Mouse (Mus musculus): ENCODE results near the gene Gm44503. TPM values are rescaled to one million over a fixed set of nuclear protein-coding genes. Genes with fewer than 3 reads are reported as not detected.

Gm44503 gene
- polyA plus RNA-seq, 1 experiment from 2014 or later: not detected

DNA sequence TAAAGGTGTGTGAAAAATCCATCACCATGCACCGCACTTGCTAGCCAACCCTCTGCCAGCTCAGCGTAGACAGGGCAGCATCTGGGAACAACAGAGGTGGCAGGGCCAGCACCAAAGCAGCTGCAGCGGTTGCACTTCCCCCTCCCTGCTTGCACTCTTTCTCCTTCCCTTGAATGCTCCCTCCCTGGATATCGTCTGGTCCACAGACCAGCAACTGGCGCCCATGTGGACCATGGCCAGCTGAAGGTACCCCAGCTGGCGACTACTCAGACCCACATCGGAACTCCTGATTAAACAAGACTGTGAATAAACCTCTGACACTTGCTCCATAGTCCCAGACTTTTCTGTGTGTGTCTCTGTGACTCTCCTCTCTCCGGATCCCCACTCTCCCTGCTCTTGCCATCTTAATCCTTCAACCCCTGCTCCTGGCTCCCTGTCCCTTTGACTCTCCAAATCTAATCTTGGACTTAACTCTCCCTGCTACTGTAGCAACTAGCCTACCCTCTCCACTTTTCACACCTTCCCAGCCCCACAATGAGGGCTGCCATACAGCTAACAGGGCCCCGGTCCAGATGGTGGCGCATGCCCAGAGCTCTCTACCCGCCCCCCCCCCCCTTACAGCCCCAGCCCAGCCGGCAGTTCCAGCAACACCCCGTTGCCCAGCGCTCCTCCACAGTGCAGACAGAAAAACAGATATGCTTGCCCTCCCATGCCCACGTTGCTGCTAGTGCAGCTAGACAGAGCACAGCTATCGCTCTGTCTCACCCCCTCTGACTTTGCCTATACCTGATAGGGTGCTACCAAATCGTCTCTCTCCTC lies 67.4 kb downstream of the Gm44503 start:
- Histone ChIP-seq H3K9me3 (ENCODE audit: low read length) (no peaks in the 10 kb centered on the region), H3K4me3 (ENCODE audit: low read depth, low read length) (no peak overlapping the region), H3K36me3 (replicated peaks; ENCODE audit: insufficient read depth, low read length) (peaks cover 19% of the 10 kb centered on the region), H3K27me3 (ENCODE audit: insufficient read depth, low read length) (no peaks in the 10 kb centered on the region), H3K9ac (replicated peaks) (no peak overlapping the region), H3K4me1 (ENCODE audit: insufficient read depth) (no peaks in the 10 kb centered on the region), H3K27ac (ENCODE audit: low read depth) (no peak overlapping the region), H3K4me2 (ENCODE audit: low read depth, low read length) (no peak overlapping the region)
- TF ChIP-seq CTCF (IDR thresholded peaks at IDR 0.05; ENCODE audit: low read depth): no peak
- no peak for TF ChIP-seq EP300 (IDR thresholded peaks at IDR 0.05; ENCODE audit: low read depth)
- whole genome bisulfite sequencing (ENCODE audit: insufficient replicate concordance): 56% methylated on average over 17 of the region's 17 CpGs
- DNase-seq (no peak), ATAC-seq (no peak)

DNA sequence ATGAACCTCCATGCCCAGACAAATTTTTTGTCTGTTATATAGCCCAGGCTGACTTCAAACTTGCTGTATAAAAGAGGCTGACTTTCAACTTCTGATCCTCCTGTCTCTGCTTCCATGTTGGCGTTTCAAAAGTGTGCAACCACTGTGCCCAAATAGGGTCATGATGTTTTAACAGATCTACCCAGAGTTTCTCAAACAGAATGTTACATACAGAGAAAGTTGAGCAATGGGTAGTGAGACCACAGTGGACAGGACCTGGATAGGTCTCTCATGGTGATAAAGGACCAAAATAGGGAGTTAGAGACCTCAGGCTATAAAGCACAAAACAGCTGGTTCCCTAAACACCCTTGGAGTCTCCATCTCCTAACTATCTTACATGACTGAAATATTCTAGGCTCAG lies 71.8 kb downstream of the Gm44503 start:
- DNase-seq (no peak), ATAC-seq (no peak)
- Histone ChIP-seq H3K9me3 (ENCODE audit: low read length) (no peaks in the 10 kb centered on the region), H3K36me3 (replicated peaks; ENCODE audit: insufficient read depth, low read length) (peaks cover 27% of the 10 kb centered on the region; the same call in 1 of the 2 replicates), H3K4me3 (ENCODE audit: low read depth, low read length) (no peak overlapping the region), H3K27me3 (ENCODE audit: insufficient read depth, low read length) (no peaks in the 10 kb centered on the region), H3K4me2 (ENCODE audit: low read depth, low read length) (no peak overlapping the region), H3K27ac (ENCODE audit: low read depth) (no peak overlapping the region), H3K9ac (replicated peaks) (no peak overlapping the region), H3K4me1 (ENCODE audit: insufficient read depth) (no peaks in the 10 kb centered on the region)
- TF ChIP-seq EP300 (IDR thresholded peaks at IDR 0.05; ENCODE audit: low read depth) (no peak), CTCF (IDR thresholded peaks at IDR 0.05; ENCODE audit: low read depth) (no peak)
- WGBS (ENCODE audit: insufficient replicate concordance): 74% methylated on average over 1 of the region's 1 CpGs

DNA sequence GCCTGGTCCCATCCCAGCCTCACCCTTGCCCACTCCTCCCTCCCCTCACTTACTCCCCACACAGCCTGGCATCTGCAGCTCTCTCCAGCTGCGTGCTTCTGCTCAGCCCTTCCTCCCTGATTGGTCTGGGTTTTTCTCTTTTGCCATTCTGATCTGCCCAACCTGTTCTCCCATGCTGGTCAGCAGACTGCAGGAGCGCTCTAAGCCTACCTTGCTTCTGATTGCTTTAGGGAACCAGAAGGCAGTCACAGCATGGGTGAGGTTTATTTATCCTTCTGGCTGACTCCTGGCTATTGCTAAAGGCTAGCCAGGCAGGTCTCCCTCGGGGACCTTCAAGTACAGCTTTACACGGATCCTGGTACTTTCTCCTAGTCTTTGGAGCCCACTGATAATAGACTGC lies 72.8 kb downstream of the Gm44503 start:
- Histone ChIP-seq H3K4me1 (ENCODE audit: insufficient read depth) (no peaks in the 10 kb centered on the region), H3K4me2 (ENCODE audit: low read depth, low read length) (no peak overlapping the region), H3K9me3 (ENCODE audit: low read length) (no peaks in the 10 kb centered on the region), H3K9ac (replicated peaks) (no peak overlapping the region), H3K27me3 (ENCODE audit: insufficient read depth, low read length) (no peaks in the 10 kb centered on the region), H3K4me3 (ENCODE audit: low read depth, low read length) (no peak overlapping the region), H3K36me3 (replicated peaks; ENCODE audit: insufficient read depth, low read length) (peaks cover 27% of the 10 kb centered on the region; the same call in 1 of the 2 replicates), H3K27ac (ENCODE audit: low read depth) (0 out of 2 replicates have a peak overlapping the region, but pooled peaks have one; percentile 22)
- ATAC-seq (no peak), DNase-seq (no peak)
- TF ChIP-seq EP300 (IDR thresholded peaks at IDR 0.05; ENCODE audit: low read depth) (no peak), CTCF (IDR thresholded peaks at IDR 0.05; ENCODE audit: low read depth) (no peak)
- WGBS (ENCODE audit: insufficient replicate concordance): 69% methylated on average over 4 of the region's 4 CpGs

DNA sequence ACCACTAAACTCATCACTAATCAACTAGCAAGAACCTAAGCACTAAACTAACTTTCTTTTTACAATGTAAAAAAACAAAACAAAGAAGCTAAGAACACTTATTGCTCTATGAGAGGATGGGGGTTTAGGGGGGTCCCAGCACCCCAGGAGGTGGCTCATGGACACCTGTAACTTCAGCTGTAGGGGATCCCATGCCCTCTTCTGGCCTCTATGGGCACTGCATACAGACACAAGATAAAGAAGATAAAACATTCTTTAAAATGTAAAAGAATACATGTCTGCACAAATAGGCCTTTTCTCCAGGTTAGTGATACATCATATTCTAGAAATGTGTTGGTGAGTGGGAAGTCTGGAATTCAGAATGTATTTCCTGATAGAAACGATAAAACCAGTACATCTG lies 74.8 kb downstream of the Gm44503 start:
- H3K9me3 ChIP-seq (ENCODE audit: low read length): no peaks in the 10 kb centered on the region
- no peaks in the 10 kb centered on the region for H3K4me1 ChIP-seq (ENCODE audit: insufficient read depth)
- DNase-seq (no peak), ATAC-seq (no peak)
- 87% methylated on average over 1 of the region's 1 CpGs for WGBS (ENCODE audit: insufficient replicate concordance)
- H3K27me3 ChIP-seq (ENCODE audit: insufficient read depth, low read length): no peaks in the 10 kb centered on the region
- no peak overlapping the region for H3K9ac ChIP-seq (replicated peaks)
- no peak overlapping the region for H3K27ac ChIP-seq (ENCODE audit: low read depth)
- TF ChIP-seq CTCF (IDR thresholded peaks at IDR 0.05; ENCODE audit: low read depth) (peak; percentile 35), EP300 (IDR thresholded peaks at IDR 0.05; ENCODE audit: low read depth) (no peak)
- H3K4me2 ChIP-seq (ENCODE audit: low read depth, low read length): no peak overlapping the region
- H3K36me3 ChIP-seq (replicated peaks; ENCODE audit: insufficient read depth, low read length): peaks cover 27% of the 10 kb centered on the region; the same call in 1 of the 2 replicates
- H3K4me3 ChIP-seq (ENCODE audit: low read depth, low read length): no peak overlapping the region

DNA sequence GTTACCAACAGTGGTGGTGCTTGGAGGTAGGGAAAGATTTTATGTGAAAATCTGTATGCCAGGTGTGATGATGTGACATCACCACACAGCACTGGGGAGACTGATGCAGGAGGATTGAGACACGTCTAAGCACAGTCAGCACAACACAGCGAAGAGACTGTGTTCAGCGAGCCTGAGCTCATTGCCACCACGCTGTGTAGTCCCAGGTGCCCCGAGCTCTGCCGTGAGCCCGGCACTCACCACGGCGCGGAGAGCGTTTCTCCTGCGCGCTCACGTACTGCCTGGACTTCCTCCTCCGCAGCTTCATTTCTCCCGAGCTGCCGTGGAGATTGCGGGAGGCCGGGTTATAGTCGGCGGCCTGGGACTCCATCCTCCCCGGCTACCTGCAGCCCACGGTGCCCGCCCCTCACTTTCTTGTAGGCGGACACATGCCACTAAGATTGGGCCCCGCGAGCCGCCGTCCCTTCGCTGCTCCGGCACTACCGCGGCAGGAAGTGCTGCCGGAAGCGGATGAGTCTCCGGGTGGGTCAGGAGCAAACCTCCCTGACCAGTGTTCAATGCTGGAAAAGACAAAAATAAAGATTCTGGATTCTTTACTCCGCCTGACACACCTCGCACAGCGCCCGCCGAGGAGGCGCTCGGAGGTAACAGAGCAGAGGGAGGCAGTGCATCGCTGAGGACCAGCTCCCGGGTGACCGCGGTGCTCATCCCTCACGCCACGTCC lies 80.7 kb downstream of the Gm44503 start:
- under 1% methylated on average over 49 of the region's 49 CpGs for WGBS (ENCODE audit: insufficient replicate concordance)
- Histone ChIP-seq H3K27me3 (ENCODE audit: insufficient read depth, low read length) (no peaks in the 10 kb centered on the region), H3K4me3 (ENCODE audit: low read depth, low read length) (peak overlapping the region; percentile 79), H3K36me3 (replicated peaks; ENCODE audit: insufficient read depth, low read length) (no peaks in the 10 kb centered on the region; the same call in 1 of the 2 replicates), H3K27ac (ENCODE audit: low read depth) (peak overlapping the region; percentile 81), H3K9ac (replicated peaks) (peak overlapping the region; percentile 82), H3K4me1 (ENCODE audit: insufficient read depth) (peaks cover 18% of the 10 kb centered on the region), H3K4me2 (ENCODE audit: low read depth, low read length) (peak overlapping the region; percentile 90), H3K9me3 (ENCODE audit: low read length) (no peaks in the 10 kb centered on the region)
- peak; percentile 91 for DNase-seq
- TF ChIP-seq CTCF (IDR thresholded peaks at IDR 0.05; ENCODE audit: low read depth): no peak
- 0 out of 2 replicates have a peak, but pooled peaks have one; percentile 22 for TF ChIP-seq EP300 (IDR thresholded peaks at IDR 0.05; ENCODE audit: low read depth)
- peak; percentile 90 for ATAC-seq

DNA sequence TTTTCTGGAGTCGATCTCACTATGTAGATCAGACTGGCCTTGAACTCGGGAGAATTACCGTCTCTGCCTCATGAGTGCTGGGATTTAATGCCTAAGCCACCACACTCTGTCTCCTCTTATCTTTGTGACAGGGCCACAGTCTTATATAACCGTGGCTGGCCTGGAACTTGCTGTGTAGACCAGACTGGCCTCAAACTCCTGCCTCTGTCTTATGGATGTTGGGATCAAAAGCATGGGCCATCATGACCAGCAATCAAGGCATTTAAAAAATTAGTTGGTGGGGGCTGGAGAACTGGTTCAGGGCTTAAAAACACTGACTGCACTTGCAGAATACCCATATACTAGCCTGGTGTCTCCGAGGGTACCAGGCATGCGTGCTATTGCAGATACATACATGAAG lies 81.4 kb downstream of the Gm44503 start, which contains the start of gene Pigb:
TSS of gene Pigb (minus strand) at position 299 of the 400 bp plus-strand sequence.
- DNase-seq (no peak), ATAC-seq (no peak)
- H3K27ac ChIP-seq (ENCODE audit: low read depth): peak within 1 kb of the TSS; percentile 81
- no peaks in the 10 kb centered on the region for H3K27me3 ChIP-seq (ENCODE audit: insufficient read depth, low read length)
- TF ChIP-seq EP300 (IDR thresholded peaks at IDR 0.05; ENCODE audit: low read depth) (no peak), CTCF (IDR thresholded peaks at IDR 0.05; ENCODE audit: low read depth) (no peak)
- no peaks in the 10 kb centered on the region for H3K9me3 ChIP-seq (ENCODE audit: low read length)
- peak within 1 kb of the TSS; percentile 79 for H3K4me3 ChIP-seq (ENCODE audit: low read depth, low read length)
- WGBS (ENCODE audit: insufficient replicate concordance): 26% methylated on average over 6 of the region's 6 CpGs
- peak within 1 kb of the TSS; percentile 82 for H3K9ac ChIP-seq (replicated peaks)
- H3K4me2 ChIP-seq (ENCODE audit: low read depth, low read length): peak within 1 kb of the TSS; percentile 90
- peaks cover 19% of the 10 kb centered on the region for H3K4me1 ChIP-seq (ENCODE audit: insufficient read depth)
- no peaks in the 10 kb centered on the region for H3K36me3 ChIP-seq (replicated peaks; ENCODE audit: insufficient read depth, low read length)
